Mouse (Mus musculus) adrenal gland, postnatal 36 days (tissue): Measurements from ENCODE around the gene Vmn2r43. TPM values are rescaled to one million over a fixed set of nuclear protein-coding genes. Genes with fewer than 3 reads are reported as not detected.
"Not testable (repeated sequence)": the region's sequence is repeated elsewhere in the genome, so short reads cannot be mapped to it uniquely, and the experiment has no call there.

Experiments
- DNase-seq, 2 experiments: peaks; one replicate each; pipeline ENCODE4 v3.0.0; 2021; ENCODE audit warnings: mixed read lengths in 1 of 2
- long read RNA-seq, 2 experiments: library from polyadenylated mRNA; stranded (forward); transcript quantifications; one replicate each; pipeline ENCODE4 v2.0.0; 2021; ENCODE audit warnings: borderline sequencing depth in 2 of 2
- total RNA-seq, 2 experiments: library from RNA; stranded (reverse); gene quantifications; 2 replicates each; pipeline ENCODE4 v1.2.3; 2021

The Vmn2r43 gene
- total RNA-seq = not detected
- long read RNA-seq, experiment 1 = 0 reads
- long read RNA-seq, experiment 2 = 0 reads

DNA sequence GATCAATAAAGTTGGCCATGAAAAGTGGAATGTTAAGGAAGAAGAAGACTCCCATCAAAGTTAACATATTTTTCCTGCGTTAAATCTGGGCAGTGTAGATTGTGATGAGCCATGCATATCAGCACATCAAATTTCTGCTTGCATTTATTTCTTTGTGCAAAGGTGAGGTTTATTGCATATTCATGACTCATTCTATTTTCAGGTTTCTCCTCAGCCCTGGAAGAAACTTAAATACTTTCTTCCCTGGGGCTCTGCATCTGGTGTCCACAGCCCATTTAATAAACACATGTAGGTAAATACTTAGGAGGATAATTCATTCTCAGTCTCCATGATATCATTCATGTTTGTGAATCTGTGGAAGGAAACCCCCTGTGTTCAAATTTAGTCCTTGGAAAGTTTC, at the start of gene Vmn2r43:
Vmn2r43 (minus strand) TSS at position 101 of the 400 bp plus-strand sequence.
- not testable (repeated sequence) for DNase-seq

DNA sequence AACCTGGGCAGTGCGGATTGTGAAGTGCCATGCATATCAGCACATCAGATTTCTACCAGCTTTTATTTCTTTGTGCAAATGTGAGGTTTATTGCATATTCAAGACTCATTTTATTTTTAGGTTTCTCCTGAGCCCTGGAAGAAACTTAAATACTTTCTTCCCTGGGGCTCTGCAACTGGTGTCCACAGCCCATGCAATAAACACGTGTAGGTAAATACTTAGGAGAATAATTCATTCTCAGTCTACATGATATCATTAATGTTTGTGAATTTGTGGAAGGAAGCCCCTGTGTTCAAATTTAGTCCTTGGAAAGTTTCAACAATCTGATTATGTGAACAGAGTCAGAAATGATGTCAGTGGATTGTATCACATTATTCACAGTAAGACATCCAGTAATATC, 60.2 kb downstream of the Vmn2r43 start, which contains the start of gene Vmn2r42:
Vmn2r42 (minus strand) TSS at position 101 of the 400 bp plus-strand sequence.
- not testable (repeated sequence) for DNase-seq

Other genes with a start within 250 kb of the Vmn2r43 start
- gene Vmn2r41, start 98.9 kb downstream of the Vmn2r43 start, total RNA-seq = not detected
- gene Vmn2r42, start 60.3 kb downstream of the Vmn2r43 start, total RNA-seq = not detected
- not detected for gene Vmn2r44, start 122.7 kb upstream of the Vmn2r43 start, total RNA-seq
- not detected for gene Vmn2r45, start 228.5 kb upstream of the Vmn2r43 start, total RNA-seq